Mouse (Mus musculus): ENCODE measurements around the gene Khdc4. TPM values are rescaled to one million over a fixed set of nuclear protein-coding genes. Genes with fewer than 3 reads are reported as not detected.

Gene Khdc4
- total and polyA plus RNA-seq, 3 experiments = 35.2 to 56.6 (median 53.6) TPM

DNA sequence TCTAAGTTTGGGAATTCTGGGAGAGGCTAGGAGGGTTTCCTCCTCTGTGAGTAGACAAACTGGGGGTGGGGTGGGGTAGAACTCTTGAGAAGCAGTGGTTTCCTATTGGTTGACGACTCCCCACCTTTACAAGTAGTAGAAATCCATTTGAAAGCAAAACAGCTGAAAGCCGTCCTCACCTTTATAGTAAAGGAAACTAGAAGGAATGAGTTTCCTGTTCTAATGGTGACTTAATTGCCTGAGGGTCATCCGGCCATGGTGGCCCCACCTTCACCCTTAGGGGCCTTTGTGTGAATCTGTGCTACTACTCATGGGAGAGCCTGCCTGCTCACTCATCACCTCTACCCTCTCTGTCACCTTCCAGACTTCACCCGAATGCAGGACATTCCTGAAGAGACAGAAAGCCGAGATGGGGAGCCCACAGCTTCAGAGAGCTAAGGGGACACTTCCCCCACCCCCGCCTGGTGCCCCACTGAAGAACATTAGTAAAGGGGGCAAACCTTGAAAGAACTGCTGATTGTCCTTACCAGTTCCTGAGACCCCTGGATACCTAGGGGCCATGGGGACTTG, 39.1 kb upstream of the Khdc4 start:
- H3K9me3 ChIP-seq (replicated peaks; ENCODE audit: low read length) = no peaks in the 10 kb centered on the region
- no peaks in the 10 kb centered on the region for H3K79me2 ChIP-seq (replicated peaks; ENCODE audit: control insufficient read depth, extremely low read depth, insufficient read depth, poor library complexity, severe bottlenecking)
- no peak overlapping the region for H3K4me2 ChIP-seq (ENCODE audit: insufficient read depth, low read depth, poor library complexity, severe bottlenecking)
- TF ChIP-seq BHLHE40 (IDR thresholded peaks at IDR 0.05; ENCODE audit: low read depth, low read length) (no peak), ZC3H11A (IDR thresholded peaks at IDR 0.05; ENCODE audit: low read depth, low read length) (no peak), JUND (conservative IDR thresholded peaks at IDR 0.05; ENCODE audit: low read depth, low read length) (no peak), HCFC1 (IDR thresholded peaks at IDR 0.05; ENCODE audit: low read depth, low read length) (no peak), EP300 (IDR thresholded peaks at IDR 0.05; ENCODE audit: low read length) (no peak), POLR2A (IDR thresholded peaks at IDR 0.05; ENCODE audit: low read depth, low read length) (no peak), CHD1 (IDR thresholded peaks at IDR 0.05; ENCODE audit: low read depth, low read length) (no peak), RAD21 (IDR thresholded peaks at IDR 0.05; ENCODE audit: low read depth, low read length) (no peak), ELF1 (IDR thresholded peaks at IDR 0.05; ENCODE audit: low read depth, low read length) (no peak), NRF1 (IDR thresholded peaks at IDR 0.05; ENCODE audit: low read depth, low read length) (no peak), GABPA (IDR thresholded peaks at IDR 0.05; ENCODE audit: insufficient replicate concordance, low read depth, low read length) (no peak), MAZ (IDR thresholded peaks at IDR 0.05; ENCODE audit: low read depth, low read length) (no peak), MAFK (IDR thresholded peaks at IDR 0.05; ENCODE audit: insufficient replicate concordance, low read length) (no peak), PAX5 (IDR thresholded peaks at IDR 0.05; ENCODE audit: low read length) (no peak)
- dilution Hi-C loops (cut with MboI; ENCODE audit: extremely low pct_ligation_motif_present, extremely low pct_unique_long_range_greater_than_20kb, low sequenced_read_pairs) (no loop called here), in situ Hi-C loops (cut with MboI; ENCODE audit: low pct_ligation_motif_present, low pct_unique_long_range_greater_than_20kb, low sequenced_read_pairs) (no loop called here)
- H3K9ac ChIP-seq (ENCODE audit: insufficient read depth, low read depth) = no peak overlapping the region
- H3K4me1 ChIP-seq (ENCODE audit: control insufficient read depth in 1 of 2, insufficient read depth in 2 of 2) = peaks cover 28 to 62% of the 10 kb centered on the region in 2 experiments
- H3K4me3 ChIP-seq (replicated peaks in 1 of 3; ENCODE audit: low read depth in 2 of 3, low read length in 2 of 3, poor library complexity in 1 of 3) = no peak overlapping the region
- no peaks in the 10 kb centered on the region for H3K27me3 ChIP-seq (replicated peaks)
- DNase-seq (ENCODE audit: extremely low read depth) = no peak
- H3K27ac ChIP-seq (ENCODE audit: insufficient read depth, low read depth) = no peak overlapping the region; the same call in 1 of the 2 replicates
- peaks cover 44 to 56% of the 10 kb centered on the region in 2 experiments for H3K36me3 ChIP-seq (replicated peaks in 1 of 2; ENCODE audit: control insufficient read depth in 1 of 2, insufficient read depth in 1 of 2, low read length in 1 of 2)

- Histone ChIP-seq H3K36me3 (replicated peaks in 1 of 2; ENCODE audit: control insufficient read depth in 1 of 2, insufficient read depth in 1 of 2, low read length in 1 of 2) (peaks cover 42 to 50% of the 10 kb centered on the region in 2 experiments), H3K27ac (ENCODE audit: insufficient read depth, low read depth) (peak overlapping the region; percentile 82), H3K9ac (ENCODE audit: insufficient read depth, low read depth) (peak overlapping the region; percentile 23; the same call in 1 of the 2 replicates), H3K9me3 (replicated peaks; ENCODE audit: low read length) (no peaks in the 10 kb centered on the region), H3K4me1 (ENCODE audit: control insufficient read depth in 1 of 2, insufficient read depth in 2 of 2) (peaks cover 32 to 67% of the 10 kb centered on the region in 2 experiments), H3K79me2 (replicated peaks; ENCODE audit: control insufficient read depth, extremely low read depth, insufficient read depth, poor library complexity, severe bottlenecking) (no peaks in the 10 kb centered on the region), H3K4me2 (ENCODE audit: insufficient read depth, low read depth, poor library complexity, severe bottlenecking) (no peak overlapping the region; the same call in 1 of the 2 replicates), H3K4me3 (replicated peaks in 1 of 3; ENCODE audit: low read depth in 2 of 3, low read length in 2 of 3, poor library complexity in 1 of 3) (no peak overlapping the region), H3K27me3 (replicated peaks) (no peaks in the 10 kb centered on the region)
- dilution Hi-C loops (cut with MboI; ENCODE audit: extremely low pct_ligation_motif_present, extremely low pct_unique_long_range_greater_than_20kb, low sequenced_read_pairs) (no loop called here), in situ Hi-C loops (cut with MboI; ENCODE audit: low pct_ligation_motif_present, low pct_unique_long_range_greater_than_20kb, low sequenced_read_pairs) (no loop called here)
- no peak for DNase-seq (ENCODE audit: extremely low read depth)
- TF ChIP-seq CHD2 (IDR thresholded peaks at IDR 0.05; ENCODE audit: low read length) = 0 out of 2 replicates have a peak, but pooled peaks have one; percentile 26
- TF ChIP-seq UBTF (IDR thresholded peaks at IDR 0.05; ENCODE audit: low read depth, low read length) = no peak
Measured at GRCm38 (mm10) chr3:88647076-88647475, 38.5 kb upstream of the Khdc4 start.

Data from CH12.LX (cell line).